In the genomic region with DNA sequence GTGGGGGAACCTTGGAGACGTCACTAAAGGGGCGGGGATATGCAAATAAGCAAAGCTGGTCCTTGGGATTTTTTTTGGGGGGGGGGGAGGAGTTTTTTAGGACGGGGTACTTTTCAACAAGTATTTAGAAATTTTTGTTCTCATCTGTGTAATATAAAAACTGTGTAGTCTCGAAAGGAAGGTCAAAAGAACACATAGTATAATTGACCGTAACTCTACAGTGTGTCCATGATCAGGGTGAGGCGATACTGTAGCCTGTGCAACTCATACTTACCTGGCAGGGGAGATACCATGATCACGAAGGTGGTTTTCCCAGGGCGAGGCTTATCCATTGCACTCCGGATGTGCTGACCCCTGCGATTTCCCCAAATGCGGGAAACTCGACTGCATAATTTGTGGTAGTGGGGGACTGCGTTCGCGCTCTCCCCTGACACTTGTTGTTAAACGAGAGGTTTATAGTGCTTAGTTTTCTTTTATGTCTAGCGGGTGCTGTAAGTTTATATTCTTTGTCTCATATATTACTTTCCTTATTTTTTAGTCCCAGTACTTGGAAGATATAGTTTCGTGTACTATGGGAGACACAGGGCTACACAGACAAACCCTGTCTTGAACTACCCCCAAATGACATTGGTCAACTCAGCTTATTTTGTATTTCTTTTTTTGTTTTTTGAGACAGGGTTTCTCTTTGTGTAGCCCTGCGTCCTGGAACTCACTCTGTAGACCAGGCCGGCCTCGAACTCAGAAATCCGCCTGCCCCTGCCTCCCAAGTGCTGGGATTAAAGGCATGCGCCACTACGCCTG, we compare ENCODE assay signal across 8 mouse cellular contexts. TPM values are rescaled to one million over a fixed set of nuclear protein-coding genes. Genes with fewer than 3 reads are reported as not detected.
DNase-seq lines count a peak whose midpoint lies in the region; ATAC-seq lines count a peak whose summit lies in the region.
"Not testable (repeated sequence)": the region's sequence is repeated elsewhere in the genome, so short reads cannot be mapped to it uniquely, and the experiment has no call there.

No protein-coding gene starts in this region.

- WGBS in intestine, embryonic 15.5 days = under 1% methylated on average over 24 of the region's 24 CpGs

- peak; percentile 91 for ATAC-seq in intestine, embryonic 15.5 days
- peak; percentile 65 for ATAC-seq in megakaryocyte-erythroid progenitor cell, adult 5-6 weeks (replicated peaks; ENCODE audit: low FRiP score, low TSS enrichment, poor library complexity, severe bottlenecking)

- H3K4me2 ChIP-seq in intestine, embryonic 15.5 days (replicated peaks) = peak overlapping the region; percentile 43

- DNase-seq in adrenal gland, adult 2 months = peak; percentile 88
- peak; percentile 86 for DNase-seq in embryo, embryonic 11.5 days (ENCODE audit: low read depth, low spot score)
- DNase-seq in gastrocnemius, postnatal 36 days = peak; percentile 73 to 79
- peak; percentile 79 to 90 for DNase-seq in left cerebral cortex, postnatal 14 days (ENCODE audit: low spot score in 2 of 2)
- peak; percentile 65 for DNase-seq in right cerebral cortex, postnatal 14 days
- peak; percentile 74 to 84 for DNase-seq in urinary bladder, postnatal 36 days (ENCODE audit: low spot score in 2 of 2)

- not testable (repeated sequence) for H3K27me3 ChIP-seq in intestine, embryonic 15.5 days (replicated peaks)

- not testable (repeated sequence) for H3K9me3 ChIP-seq in intestine, embryonic 15.5 days

- not testable (repeated sequence) for H3K36me3 ChIP-seq in intestine, embryonic 15.5 days

- not testable (repeated sequence) for H3K9ac ChIP-seq in intestine, embryonic 15.5 days

- intact Hi-C loops in gastrocnemius, postnatal 36 days (cut with DNase I) = loop anchor here (2.0 kb wide), 1 partner anchor 44 kb away; no protein-coding TSS in a partner anchor
- intact Hi-C loops in left cerebral cortex, postnatal 14 days (cut with DNase I) = loop anchor here (2.0 kb wide), 1 partner anchor 16 kb away; no protein-coding TSS in a partner anchor

- H3K4me1 ChIP-seq in intestine, embryonic 15.5 days (replicated peaks) = not testable (repeated sequence)

- H3K4me3 ChIP-seq in intestine, embryonic 15.5 days (replicated peaks) = peak overlapping the region; percentile 18

- peak overlapping the region; percentile 62; the same call in 1 of the 2 replicates for H3K27ac ChIP-seq in intestine, embryonic 15.5 days

RNA-seq across cellular contexts. Expression of a gene that starts 21.8 kb away (rescaled TPM):
- total RNA-seq in adrenal gland, adult 2 months (2021) = 1 to 10 TPM in 1 of 2 experiments, under 1 TPM in 1; 0.35 to 1.3 TPM
- 0.03 and 0.08 TPM in 2 replicates for polyA plus RNA-seq in adrenal gland, adult 2 months (2012; rRNA removed)
- not detected for total RNA-seq in gastrocnemius, postnatal 36 days (2021)
- polyA plus RNA-seq in intestine, embryonic 15.5 days (2015; fragmentation: Nextera tagmentation; extraction: Ambion mirVana) = 0.37 and 0.96 TPM in 2 replicates
- under 1 TPM; 0.19 to 0.92 TPM for total RNA-seq in left cerebral cortex, postnatal 14 days (2021)
- total RNA-seq in megakaryocyte-erythroid progenitor cell, adult 5-6 weeks (2014; fragmentation: Nextera tagmentation) = 0.45 TPM in 1 of 2 replicates, not detected in the other
- total RNA-seq in megakaryocyte-erythroid progenitor cell, adult 5-6 weeks (2017) = not detected in 2 replicates

RNA-seq across cellular contexts. Expression of a gene that starts 21.9 kb away (rescaled TPM):
- 1 to 10 TPM; 1.6 to 2.2 TPM for total RNA-seq in adrenal gland, adult 2 months (2021)
- polyA plus RNA-seq in adrenal gland, adult 2 months (2012; rRNA removed) = 0.13 and 0.15 TPM in 2 replicates
- total RNA-seq in gastrocnemius, postnatal 36 days (2021) = under 1 TPM; 0.32 to 0.41 TPM
- 6.3 and 7.0 TPM in 2 replicates for polyA plus RNA-seq in intestine, embryonic 15.5 days (2015; fragmentation: Nextera tagmentation; extraction: Ambion mirVana)
- 1 to 10 TPM; 4.7 to 5.5 TPM for total RNA-seq in left cerebral cortex, postnatal 14 days (2021)
- 1.3 and 1.9 TPM in 2 replicates for total RNA-seq in megakaryocyte-erythroid progenitor cell, adult 5-6 weeks (2014; fragmentation: Nextera tagmentation)
- 0.72 and 12.6 TPM in 2 replicates for total RNA-seq in megakaryocyte-erythroid progenitor cell, adult 5-6 weeks (2017)

Comparison
In these comparisons a context has a peak if more than half of its experiments do, and no peak if none do; other contexts are left out.
1. Peak in every context shown above with its lines: DNase-seq, ATAC-seq, H3K4me3 ChIP-seq and H3K27ac ChIP-seq.